Mouse (Mus musculus): ENCODE results near the gene Zfp90.

Gene Zfp90

DNA sequence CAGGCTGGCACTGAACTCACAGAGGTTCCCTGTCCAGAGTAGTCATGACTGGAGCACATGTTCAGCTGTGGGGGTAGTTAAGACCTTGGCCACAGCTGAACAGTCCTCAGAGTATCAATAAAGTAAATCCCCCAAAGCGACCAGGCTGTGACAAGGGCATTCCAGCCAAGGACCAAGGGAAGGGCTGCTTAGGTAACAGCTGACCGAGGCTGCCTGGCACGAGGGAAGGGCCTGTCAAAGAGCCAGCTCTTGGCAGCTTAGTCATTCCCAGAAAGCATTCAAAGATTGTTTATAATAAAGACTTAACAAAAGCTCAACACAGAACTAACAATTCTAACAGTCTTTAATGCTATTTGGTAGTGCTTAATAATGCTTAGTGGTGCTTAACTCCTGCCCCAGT lies 22.7 kb downstream of the Zfp90 start:
- no peak for DNase-seq

DNA sequence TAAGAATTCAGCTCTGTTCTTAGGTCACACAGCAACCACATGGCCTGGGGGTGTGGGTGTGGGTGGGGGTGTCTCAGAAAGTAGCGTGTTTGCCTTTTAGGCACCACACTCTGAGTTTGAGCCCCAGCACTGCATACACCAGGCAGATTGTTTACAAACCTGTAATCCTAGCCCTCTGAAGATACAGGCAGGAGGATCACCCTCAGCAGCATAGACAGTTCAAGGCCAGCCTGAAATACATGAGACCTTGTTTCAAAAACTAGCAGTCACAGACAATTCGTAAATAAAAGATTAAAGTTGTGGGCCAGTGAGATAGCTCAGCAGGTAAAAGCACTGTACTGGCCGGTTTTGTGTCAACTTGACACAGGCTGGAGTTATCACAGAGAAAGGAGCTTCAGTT lies 25.0 kb downstream of the Zfp90 start:
- no peak for DNase-seq

DNA sequence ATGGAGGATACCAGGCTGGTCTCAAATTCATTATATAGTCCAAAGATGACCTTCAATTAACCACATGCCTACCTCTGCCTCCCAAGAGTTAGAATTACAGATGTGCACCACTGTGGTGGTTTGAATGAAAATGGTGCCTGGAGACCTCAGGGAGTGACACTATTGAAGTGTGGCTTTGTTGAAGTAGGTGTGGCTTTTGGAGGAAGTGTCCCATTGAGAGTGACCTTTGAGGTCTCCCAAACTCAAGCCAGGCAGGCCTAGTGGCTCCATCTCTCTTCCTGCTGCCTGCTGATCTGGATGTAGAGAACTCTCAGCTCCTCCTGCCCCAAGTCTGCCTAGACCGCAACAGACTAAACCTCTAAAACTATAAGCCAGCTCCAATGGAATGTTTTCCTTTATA lies 27.6 kb downstream of the Zfp90 start:
- no peak for DNase-seq

DNA sequence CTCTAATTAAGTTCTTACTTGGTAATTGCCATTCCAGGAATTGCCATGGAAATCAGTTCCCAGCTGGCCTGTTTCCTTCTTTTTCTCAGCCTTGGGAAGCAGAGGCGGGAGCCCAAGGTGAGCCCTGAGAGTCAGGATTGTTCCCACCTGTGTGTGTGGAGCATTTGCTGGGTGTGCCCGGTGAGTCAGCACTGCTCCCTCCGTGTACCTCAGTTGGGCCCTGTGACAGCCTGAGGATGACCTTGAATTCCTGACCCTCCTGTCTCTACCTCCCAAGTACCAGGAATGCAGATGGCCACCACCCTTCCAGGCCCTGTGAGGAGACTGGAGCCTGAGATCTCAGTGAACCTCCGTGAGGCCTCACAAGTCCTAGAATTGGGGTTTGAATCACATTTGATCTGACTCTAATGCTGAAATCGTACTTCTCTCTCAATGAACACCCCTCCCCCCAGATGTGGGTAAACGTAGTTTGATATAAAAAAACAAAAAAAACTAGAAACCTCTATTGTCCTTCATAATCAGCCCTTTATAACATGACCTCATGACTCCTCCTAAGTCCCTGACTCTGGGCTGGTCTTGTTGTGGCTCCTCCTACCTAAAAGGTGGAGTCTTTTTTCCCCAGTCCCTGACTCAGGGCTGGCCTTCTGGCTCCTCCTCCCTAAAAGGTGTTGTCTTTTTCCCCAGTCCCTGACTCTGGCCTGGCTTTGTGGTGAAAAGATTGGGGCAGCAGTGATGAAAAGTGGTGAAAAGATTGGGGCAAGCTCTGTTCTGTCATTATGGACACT lies 36.4 kb downstream of the Zfp90 start:
- no peak for DNase-seq

DNA sequence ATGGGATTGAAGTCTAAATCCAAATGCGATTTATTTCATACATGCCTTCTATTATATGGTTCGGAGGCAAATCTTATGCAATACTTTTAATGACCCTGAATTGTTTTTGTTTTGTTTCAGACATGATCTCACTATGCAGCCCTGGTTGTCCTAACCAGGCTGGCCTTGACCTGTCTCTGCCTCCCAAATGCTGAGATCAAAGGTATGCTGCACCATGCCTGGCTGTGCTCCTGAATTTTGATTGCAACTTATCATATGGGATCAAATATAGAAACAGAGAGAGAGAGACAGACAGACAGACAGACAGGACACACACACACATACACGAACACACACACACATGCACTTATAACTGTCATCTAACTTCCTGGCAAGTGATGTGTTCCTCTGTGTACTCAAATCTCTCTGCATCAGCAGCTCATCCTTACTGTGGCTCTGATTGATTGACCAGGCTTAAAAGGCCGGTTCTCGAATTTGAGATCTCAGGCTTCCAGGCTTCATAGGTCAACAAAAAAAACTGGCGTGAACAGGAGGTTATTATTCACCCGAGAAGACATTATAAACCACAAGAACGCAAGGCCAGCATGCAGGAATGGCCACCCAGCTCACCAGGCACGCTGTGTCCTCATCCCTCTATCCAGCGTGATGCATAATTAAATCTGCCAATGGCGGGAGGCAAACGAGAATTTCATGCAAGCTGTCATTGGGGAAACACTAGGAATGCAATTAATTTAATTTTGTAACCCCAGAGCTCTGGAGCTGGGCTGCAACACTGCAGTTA lies 37.8 kb downstream of the Zfp90 start:
- DNase-seq = no peak

DNA sequence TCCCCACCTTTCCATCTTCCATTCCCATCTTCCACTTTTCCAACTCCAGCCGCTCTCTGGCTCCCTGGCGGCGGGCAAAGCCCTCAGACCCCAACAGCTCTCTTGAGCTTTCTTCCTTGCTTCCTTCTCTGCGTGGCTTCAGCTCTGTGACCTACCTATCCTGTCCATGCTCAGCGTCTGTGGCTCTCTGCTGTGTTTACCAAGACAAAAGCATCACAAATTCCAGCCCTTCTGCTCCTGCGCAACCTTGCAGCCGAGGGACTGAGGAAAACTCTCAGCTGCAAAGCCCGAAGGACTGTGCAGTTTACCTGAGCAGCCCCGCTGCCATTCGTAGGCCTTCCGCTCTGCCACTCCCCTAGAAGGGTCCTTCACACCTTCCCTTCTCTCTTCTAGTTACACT lies 38.9 kb downstream of the Zfp90 start:
- no peak for DNase-seq

DNA sequence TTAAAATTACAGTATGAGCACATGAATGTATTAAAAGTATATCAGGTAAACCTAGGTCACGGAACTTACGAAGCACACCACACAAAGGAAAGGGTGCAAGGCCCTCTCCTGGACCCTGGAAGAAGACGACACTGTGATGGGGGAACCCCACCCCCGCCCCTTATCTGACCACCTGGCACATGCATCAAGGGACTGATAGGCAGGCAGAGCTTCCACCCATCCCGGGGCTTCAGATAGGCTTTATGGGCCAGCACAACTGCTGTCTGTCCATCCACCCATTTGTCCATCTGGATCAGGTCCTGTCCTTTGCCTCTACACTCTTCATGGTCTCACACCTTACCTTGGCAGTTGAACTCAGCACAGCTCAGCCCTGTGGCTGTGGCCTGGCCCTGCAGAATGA lies 47.0 kb downstream of the Zfp90 start:
- DNase-seq = no peak

DNA sequence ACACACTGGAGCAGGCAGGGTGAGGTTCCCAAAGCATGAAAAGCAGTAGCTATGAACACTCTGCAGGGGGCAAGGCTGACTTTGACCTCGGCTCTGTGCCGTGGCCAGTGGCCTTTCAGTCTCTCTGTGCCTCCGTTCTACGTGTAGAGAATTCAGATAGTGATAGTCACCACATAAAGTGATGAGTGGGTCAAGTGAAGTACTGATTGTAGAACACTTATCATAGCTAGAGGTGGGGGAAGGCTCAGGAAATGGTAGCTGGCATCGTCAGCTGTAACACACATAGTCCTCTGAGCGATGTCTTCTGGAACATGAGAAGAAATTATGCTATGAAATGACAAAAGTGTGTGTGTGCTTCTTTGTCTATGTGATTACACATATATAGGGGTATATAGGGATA lies 48.7 kb downstream of the Zfp90 start:
- no peak for DNase-seq

DNA sequence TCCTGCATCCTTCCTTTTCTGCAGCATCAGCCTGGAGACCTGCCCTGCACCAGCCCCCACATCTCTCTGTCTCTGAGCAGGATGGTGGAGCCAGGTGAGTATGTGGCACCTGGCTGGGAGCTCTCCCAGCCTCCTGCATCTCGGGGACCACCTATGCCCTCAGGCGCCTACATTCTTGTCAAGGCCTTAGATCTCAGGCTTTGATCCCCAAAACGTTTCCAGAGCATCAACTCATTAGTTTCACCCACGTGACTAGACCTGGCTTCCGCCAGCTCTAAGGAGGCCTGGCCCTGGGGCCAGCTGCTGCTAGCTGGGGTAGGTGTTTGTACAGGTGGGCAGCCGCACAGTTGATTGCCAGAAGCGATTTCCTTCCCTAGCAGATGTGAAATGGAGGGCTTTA lies 54.4 kb downstream of the Zfp90 start:
- no peak for DNase-seq

DNA sequence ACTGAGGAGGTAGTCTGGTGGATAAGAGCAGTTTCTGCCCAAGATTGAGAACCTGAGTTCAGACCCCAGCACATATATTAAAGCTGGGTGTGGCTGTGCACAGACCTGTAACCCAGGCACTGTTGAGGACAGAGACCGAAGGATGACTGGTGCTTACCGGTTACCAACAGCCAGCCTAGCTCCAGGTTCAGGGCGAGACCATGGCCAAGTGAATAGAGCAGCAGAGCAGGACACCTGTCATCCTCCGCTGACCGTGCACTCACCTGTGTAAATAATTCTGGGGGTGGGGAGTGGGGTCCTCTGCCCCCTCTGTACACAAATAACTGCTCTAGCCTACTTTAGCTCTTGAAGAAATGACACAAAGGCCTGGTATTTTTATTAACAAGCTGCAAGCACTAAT lies 58.9 kb downstream of the Zfp90 start:
- no peak for DNase-seq

Data from B cell, adult 2 months (primary cell).